Mouse (Mus musculus) G1E (cell line): Measurements from ENCODE around the gene Scaf1.

ENCODE experiments used
- CTCF ChIP-seq: IDR thresholded peaks from 2 replicates; pipeline ENCODE4 v1.5.1; 2012; ENCODE audit warnings: low read depth, low read length, inconsistent platforms, mixed read lengths
- GATA1 ChIP-seq: IDR thresholded peaks from 2 replicates; pipeline ENCODE4 v1.6.1; 2012; ENCODE audit warnings: borderline replicate concordance, low read length, inconsistent platforms, mixed read lengths
- GATA2 ChIP-seq: IDR thresholded peaks from 2 replicates; pipeline ENCODE4 v1.6.1; 2012; ENCODE audit warnings: low read depth, low read length, inconsistent platforms, borderline replicate concordance
- POLR2AphosphoS5 ChIP-seq: IDR thresholded peaks from 2 replicates; pipeline ENCODE4 v1.6.1; 2012; ENCODE audit warnings: low read depth, low read length, inconsistent platforms; ENCODE audit not compliant: insufficient replicate concordance
- TAL1 ChIP-seq: conservative IDR thresholded peaks from 2 replicates; pipeline ENCODE4 v1.6.1; 2012; ENCODE audit warnings: low read depth, low read length, inconsistent platforms, mixed read lengths

GRCm38 (mm10) chr7:45051601-45051974, 35.4 kb upstream of the Scaf1 start:
- no peak for TF ChIP-seq TAL1
- no peak for TF ChIP-seq CTCF
- no peak for TF ChIP-seq GATA1
- TF ChIP-seq GATA2, result no peak
- TF ChIP-seq POLR2AphosphoS5, result no peak
